Mouse (Mus musculus) CH12.LX (cell line): ENCODE measurements around the gene Kdelr2. TPM values are rescaled to one million over a fixed set of nuclear protein-coding genes. Genes with fewer than 3 reads are reported as not detected.
A peak's percentile ranks its signal among the peaks of the same experiment; 100 is the strongest.
"Not testable (repeated sequence)": the region's sequence is repeated elsewhere in the genome, so short reads cannot be mapped to it uniquely, and the experiment has no call there.

Source experiments
- DNase-seq: peaks from one replicate; pipeline ENCODE4 v3.0.0-alpha.2; 2013; ENCODE audit errors: extremely low read depth
- H3K27ac ChIP-seq: 2 replicates; pipeline ENCODE4 v1.5.1; 2012; ENCODE audit warnings: low read depth, mild to moderate bottlenecking, control low read depth, moderate library complexity; ENCODE audit not compliant: insufficient read depth
- H3K27me3 ChIP-seq: replicated peaks from 2 replicates; pipeline ENCODE3; 2012; ENCODE audit warnings: inconsistent platforms
- H3K36me3 ChIP-seq, 2 experiments: replicated peaks in 1 of 2; 2 replicates each; pipeline versions ENCODE3 to v1.6.1; 2012; ENCODE audit warnings: inconsistent platforms in 1 of 2, low read length in 1 of 2, mild to moderate bottlenecking in 1 of 2, mixed read lengths in 1 of 2, moderate library complexity in 1 of 2; ENCODE audit not compliant: control insufficient read depth in 1 of 2, insufficient read depth in 1 of 2
- H3K4me1 ChIP-seq, 2 experiments: 2 replicates each; pipeline ENCODE4 v1.6.1; 2012; ENCODE audit warnings: inconsistent platforms in 1 of 2, moderate library complexity in 1 of 2; ENCODE audit not compliant: insufficient read depth in 2 of 2, control insufficient read depth in 1 of 2
- H3K4me2 ChIP-seq: 2 replicates; pipeline ENCODE4 v1.6.1; 2012; ENCODE audit warnings: low read depth, mild to moderate bottlenecking, control low read depth; ENCODE audit not compliant: poor library complexity, insufficient read depth, severe bottlenecking
- H3K4me3 ChIP-seq, 3 experiments: fragments of 150-350 bp in 1 of 3; sonication (generic) in 1 of 3; replicated peaks in 1 of 3; 2 replicates each; pipeline versions ENCODE3 to v1.5.1; 2011 to 2012; ENCODE audit warnings: low read depth in 2 of 3, low read length in 2 of 3, mild to moderate bottlenecking in 2 of 3, moderate library complexity in 2 of 3, control low read depth in 1 of 3, improper control_type of control experiment in 1 of 3, inconsistent platforms in 1 of 3, mixed read lengths in 1 of 3; ENCODE audit not compliant: poor library complexity in 1 of 3
- H3K79me2 ChIP-seq: replicated peaks from 2 replicates; pipeline ENCODE4 v1.6.1; 2012; ENCODE audit warnings: mild to moderate bottlenecking, moderate library complexity; ENCODE audit not compliant: control insufficient read depth, poor library complexity, insufficient read depth, severe bottlenecking; ENCODE audit errors: extremely low read depth
- H3K9ac ChIP-seq: 2 replicates; pipeline ENCODE4 v1.6.1; 2012; ENCODE audit warnings: low read depth, mild to moderate bottlenecking, control low read depth, moderate library complexity; ENCODE audit not compliant: insufficient read depth
- H3K9me3 ChIP-seq: replicated peaks from 2 replicates; pipeline ENCODE3; 2012; ENCODE audit warnings: low read length, inconsistent platforms, mixed read lengths
- BHLHE40 ChIP-seq: IDR thresholded peaks from 2 replicates; pipeline ENCODE4 v1.6.1; 2011; ENCODE audit warnings: mild to moderate bottlenecking, low read depth, low read length, improper control_type of control experiment
- CTCF ChIP-seq, 2 experiments: IDR thresholded peaks in 1 of 2; conservative IDR thresholded peaks in 1 of 2; 2 replicates each; pipeline ENCODE4 v1.5.1; 2011 to 2012; ENCODE audit warnings: low read depth in 2 of 2, low read length in 2 of 2, improper control_type of control experiment in 1 of 2, inconsistent platforms in 1 of 2, mild to moderate bottlenecking in 1 of 2, moderate library complexity in 1 of 2
- E2F4 ChIP-seq: IDR thresholded peaks from 2 replicates; pipeline ENCODE4 v1.6.1; 2011; ENCODE audit warnings: low read depth, low read length, improper control_type of control experiment; ENCODE audit not compliant: insufficient replicate concordance
- HCFC1 ChIP-seq: IDR thresholded peaks from 2 replicates; pipeline ENCODE4 v1.6.1; 2012; ENCODE audit warnings: low read depth, mild to moderate bottlenecking, inconsistent platforms, low read length, improper control_type of control experiment
- JUND ChIP-seq: conservative IDR thresholded peaks from 2 replicates; pipeline ENCODE4 v1.6.1; 2011; ENCODE audit warnings: low read depth, low read length, improper control_type of control experiment
- MAX ChIP-seq: IDR thresholded peaks from 2 replicates; pipeline ENCODE4 v1.6.1; 2011; ENCODE audit warnings: low read length, improper control_type of control experiment
- NELFE ChIP-seq: IDR thresholded peaks from 2 replicates; pipeline ENCODE4 v1.6.1; 2011; ENCODE audit warnings: low read depth, low read length, improper control_type of control experiment
- NRF1 ChIP-seq: IDR thresholded peaks from 2 replicates; pipeline ENCODE4 v1.6.1; 2014; ENCODE audit warnings: low read depth, mild to moderate bottlenecking, inconsistent platforms, low read length, improper control_type of control experiment, moderate library complexity
- PAX5 ChIP-seq: IDR thresholded peaks from 2 replicates; pipeline ENCODE4 v1.6.1; 2012; ENCODE audit warnings: low read length, inconsistent platforms, mixed read lengths
- RAD21 ChIP-seq: IDR thresholded peaks from 2 replicates; pipeline ENCODE4 v1.6.1; 2011; ENCODE audit warnings: low read depth, mild to moderate bottlenecking, low read length, improper control_type of control experiment, moderate library complexity
- SMC3 ChIP-seq: IDR thresholded peaks from 2 replicates; pipeline ENCODE4 v1.6.1; 2011; ENCODE audit warnings: low read depth, low read length, improper control_type of control experiment
- UBTF ChIP-seq: IDR thresholded peaks from 2 replicates; pipeline ENCODE4 v1.6.1; 2012; ENCODE audit warnings: low read depth, mild to moderate bottlenecking, inconsistent platforms, low read length, improper control_type of control experiment, moderate library complexity
- USF2 ChIP-seq: conservative IDR thresholded peaks from 2 replicates; pipeline ENCODE4 v1.6.1; 2011; ENCODE audit warnings: low read depth, low read length, improper control_type of control experiment
- ZNF384 ChIP-seq: IDR thresholded peaks from 2 replicates; pipeline ENCODE4 v1.6.1; 2012; ENCODE audit warnings: low read depth, low read length, improper control_type of control experiment, inconsistent platforms
- dilution Hi-C: fragments of 300-500 bp; cut with MboI; formaldehyde crosslinking; loops from 2 replicates; pipeline ENCODE4 v1.14.3; 2020; ENCODE audit warnings: low sequenced_read_pairs; ENCODE audit not compliant: extremely low pct_unique_long_range_greater_than_20kb, extremely low pct_ligation_motif_present
- in situ Hi-C: fragments of 300-500 bp; cut with MboI; formaldehyde crosslinking; loops from 3 replicates; pipeline ENCODE4 v1.14.3; 2019; ENCODE audit warnings: low sequenced_read_pairs, low pct_ligation_motif_present, low pct_unique_long_range_greater_than_20kb, mixed read lengths
- polyA plus RNA-seq: library from polyadenylated mRNA; unstranded; fragments of >175 nt; gene quantifications from 2 replicates; pipeline ENCODE4 v1.2.1, GENCODE M21; 2012; ENCODE audit warnings: low read depth; ENCODE audit not compliant: insufficient read length
- total RNA-seq, 2 experiments: library from RNA; depleted of rRNA; stranded (reverse); fragments of 300-350 nt in 1 of 2; fragments of >200 nt in 1 of 2; gene quantifications; 2 replicates each; pipeline ENCODE4 v1.2.3; 2012 to 2014

The Kdelr2 gene
- total and polyA plus RNA-seq, 3 experiments: 75.7 to 117 (median 77.7) TPM

- H3K36me3 ChIP-seq: peaks cover 7 to 36% of the 10 kb centered on the region in 2 experiments
- no peaks in the 10 kb centered on the region for H3K79me2 ChIP-seq
- TF ChIP-seq CTCF (conservative IDR thresholded peaks at IDR 0.05 in 1 of 2, IDR thresholded peaks at IDR 0.05 in 1 of 2; ENCODE audit: low read depth in 2 of 2, low read length in 2 of 2) (peak in 1 of 2 experiments; percentile 40; a peak in 3 of 4 replicates), USF2 (no peak), NELFE (no peak)
- no peaks in the 10 kb centered on the region for H3K4me1 ChIP-seq
- H3K4me2 ChIP-seq: no peak overlapping the region
- H3K27ac ChIP-seq: no peak overlapping the region
- in situ Hi-C loops: no loop called here
- no peak overlapping the region for H3K9ac ChIP-seq
- dilution Hi-C loops: no loop called here
- no peak overlapping the region for H3K4me3 ChIP-seq
- H3K27me3 ChIP-seq: no peaks in the 10 kb centered on the region
- H3K9me3 ChIP-seq: peaks cover 2% of the 10 kb centered on the region
- DNase-seq: no peak
Observed at GRCm38 (mm10) chr5:143394184-143394583, 9.5 kb upstream of the Kdelr2 start.

DNA sequence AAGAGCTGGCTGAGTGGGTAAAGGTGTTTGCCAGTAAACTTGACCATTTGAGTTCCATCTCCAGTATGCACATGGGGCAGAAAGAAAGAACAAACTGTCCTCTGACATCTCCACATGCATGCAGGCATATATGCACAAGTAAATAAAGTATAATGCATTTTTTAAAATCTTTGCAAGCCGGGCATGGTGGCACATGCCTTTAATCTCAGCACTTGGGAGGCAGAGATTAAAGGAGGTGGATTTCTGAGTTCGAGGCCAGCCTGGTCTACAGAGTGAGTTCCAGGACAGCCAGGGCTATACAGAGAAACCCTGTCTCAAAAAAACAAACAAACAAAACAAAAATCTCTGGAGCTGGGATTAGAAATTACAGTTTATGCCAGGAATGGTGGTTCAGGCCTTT, 8.7 kb upstream of the Kdelr2 start:
- DNase-seq, H3K4me2 ChIP-seq, H3K9me3 ChIP-seq, in situ Hi-C loops, H3K79me2 ChIP-seq, H3K4me3 ChIP-seq, H3K27ac ChIP-seq, H3K27me3 ChIP-seq, H3K9ac ChIP-seq, H3K4me1 ChIP-seq, dilution Hi-C loops: not testable (repeated sequence)
- H3K36me3 ChIP-seq: peaks cover 13 to 44% of the 10 kb centered on the region in 2 experiments

DNA sequence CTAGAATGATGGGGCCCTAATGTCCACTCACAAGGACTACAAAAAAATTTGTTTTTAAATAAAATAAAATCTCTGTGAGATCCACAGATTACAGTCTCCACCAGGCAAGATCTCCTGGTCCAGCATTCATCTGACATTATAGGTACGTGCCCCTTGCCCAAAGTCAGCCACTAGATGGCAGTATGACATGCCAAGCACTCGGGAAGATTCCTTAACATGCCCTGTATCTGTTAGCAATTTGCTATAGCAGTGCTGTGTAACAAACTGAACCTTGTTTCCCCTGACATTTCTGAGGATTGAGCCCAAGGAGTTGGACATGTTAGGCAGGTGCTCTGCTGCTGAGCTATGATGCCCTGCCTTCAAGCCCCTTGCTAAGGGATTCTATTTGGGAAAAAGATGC, 8.0 kb upstream of the Kdelr2 start:
- Histone ChIP-seq H3K36me3 (peaks cover 13 to 51% of the 10 kb centered on the region in 2 experiments), H3K27me3 (no peaks in the 10 kb centered on the region), H3K4me3 (no peak overlapping the region), H3K79me2 (no peaks in the 10 kb centered on the region), H3K9me3 (peaks cover 2% of the 10 kb centered on the region), H3K4me1 (no peaks in the 10 kb centered on the region), H3K4me2 (no peak overlapping the region), H3K9ac (no peak overlapping the region), H3K27ac (no peak overlapping the region)
- in situ Hi-C loops (no loop called here), dilution Hi-C loops (no loop called here)
- peak; percentile 45 for DNase-seq
- TF ChIP-seq MAX (no peak), NRF1 (no peak), CTCF (conservative IDR thresholded peaks at IDR 0.05 in 1 of 2, IDR thresholded peaks at IDR 0.05 in 1 of 2; ENCODE audit: low read depth in 2 of 2, low read length in 2 of 2) (peak; percentile 68 to 79), HCFC1 (no peak), ZNF384 (no peak), NELFE (no peak), RAD21 (peak; percentile 31), SMC3 (peak; percentile 32), UBTF (no peak), PAX5 (no peak), JUND (no peak), E2F4 (no peak), BHLHE40 (no peak)
